In genomic region chr8:84208381-84209380, GRCm38 (mm10) we compare ENCODE assay signal across 8 mouse cellular contexts. TPM values are rescaled to one million over a fixed set of nuclear protein-coding genes. Genes with fewer than 3 reads are reported as not detected.
DNase-seq lines count a peak whose midpoint lies in the region; ATAC-seq and TF ChIP-seq lines count a peak whose summit lies in the region.

No protein-coding gene starts in this region.

- H3K4me1 ChIP-seq in lung, embryonic 14.5 days (ENCODE audit: insufficient read depth), result 0 out of 2 replicates have a peak, but pooled peaks cover 7% of the 10 kb centered on the region
- peaks cover 9% of the 10 kb centered on the region; the same call in 1 of the 2 replicates for H3K4me1 ChIP-seq in forebrain, embryonic 11.5 days (replicated peaks; ENCODE audit: control insufficient read depth, insufficient read depth, low read length)
- peaks cover 27% of the 10 kb centered on the region for H3K4me1 ChIP-seq in olfactory bulb, adult 2 months (ENCODE audit: control insufficient read depth, insufficient read depth, low read length)

- no peak for TF ChIP-seq CTCF in lung, embryonic 14.5 days (IDR thresholded peaks at IDR 0.05; ENCODE audit: low read depth)
- TF ChIP-seq CTCF in olfactory bulb, adult 2 months (IDR thresholded peaks at IDR 0.05; ENCODE audit: insufficient read depth, low read depth, low read length), result no peak

- ATAC-seq in lung, embryonic 14.5 days (ENCODE audit: insufficient read depth), result no peak
- no peak for ATAC-seq in forebrain, embryonic 11.5 days (replicated peaks; ENCODE audit: low FRiP score)
- no peak for ATAC-seq in frontal cortex, adult (ENCODE audit: low TSS enrichment)
- no peak for ATAC-seq in cerebellum, adult (ENCODE audit: insufficient number of reproducible peaks, low FRiP score, low TSS enrichment)

- 68% methylated on average over 17 of the region's 17 CpGs for WGBS in lung, embryonic 14.5 days
- WGBS in forebrain, embryonic 11.5 days, result 38% methylated on average over 17 of the region's 17 CpGs
- WGBS in olfactory bulb, adult 2 months, result 35% methylated on average over 17 of the region's 17 CpGs

- H3K27ac ChIP-seq in lung, embryonic 14.5 days (ENCODE audit: low read depth), result peak overlapping the region; percentile 73; the same call in 1 of the 2 replicates
- H3K27ac ChIP-seq in forebrain, embryonic 11.5 days (ENCODE audit: low read depth, low read length), result no peak overlapping the region
- H3K27ac ChIP-seq in olfactory bulb, adult 2 months (ENCODE audit: insufficient read depth, low read depth, low read length), result peak overlapping the region; percentile 2; the same call in 1 of the 2 replicates

- H3K4me3 ChIP-seq in lung, embryonic 14.5 days (ENCODE audit: low read depth, low read length), result no peak overlapping the region
- no peak overlapping the region for H3K4me3 ChIP-seq in forebrain, embryonic 11.5 days (ENCODE audit: low read depth, low read length)
- H3K4me3 ChIP-seq in olfactory bulb, adult 2 months (ENCODE audit: insufficient read depth, low read depth, low read length), result no peak overlapping the region

- H3K27me3 ChIP-seq in lung, embryonic 14.5 days (ENCODE audit: insufficient read depth, low read length), result no peaks in the 10 kb centered on the region
- no peaks in the 10 kb centered on the region for H3K27me3 ChIP-seq in forebrain, embryonic 11.5 days (ENCODE audit: control insufficient read depth, insufficient read depth, low read length)

- H3K36me3 ChIP-seq in lung, embryonic 14.5 days (ENCODE audit: insufficient read depth), result peaks cover 74% of the 10 kb centered on the region
- peaks cover 4% of the 10 kb centered on the region; the same call in 1 of the 2 replicates for H3K36me3 ChIP-seq in forebrain, embryonic 11.5 days (ENCODE audit: control insufficient read depth, insufficient read depth, low read length)

- no peak for DNase-seq in lung, embryonic 14.5 days
- no peak for DNase-seq in lung, postnatal 14 days
- DNase-seq in forebrain, embryonic 11.5 days (ENCODE audit: low spot score), result no peak
- DNase-seq in kidney, postnatal 14 days, result peak; percentile 71
- no peak for DNase-seq in layer of hippocampus, adult 9-11 months

- TF ChIP-seq POLR2A in olfactory bulb, adult 2 months (IDR thresholded peaks at IDR 0.05; ENCODE audit: insufficient read depth, low read depth, low read length), result no peak

- no peak overlapping the region for H3K9ac ChIP-seq in lung, embryonic 14.5 days
- 0 out of 2 replicates have a peak overlapping the region, but pooled peaks have one; percentile 23 for H3K9ac ChIP-seq in forebrain, embryonic 11.5 days (ENCODE audit: low read length)

- no peak overlapping the region for H3K4me2 ChIP-seq in lung, embryonic 14.5 days
- H3K4me2 ChIP-seq in forebrain, embryonic 11.5 days (ENCODE audit: low read depth, low read length, severe bottlenecking), result no peak overlapping the region

- H3K9me3 ChIP-seq in lung, embryonic 14.5 days (ENCODE audit: low read depth, low read length), result no peaks in the 10 kb centered on the region
- no peaks in the 10 kb centered on the region for H3K9me3 ChIP-seq in forebrain, embryonic 11.5 days (ENCODE audit: control insufficient read depth, low read length)

RNA-seq across cellular contexts. Expression of gene Nanos3, which starts 23.7 kb away (rescaled TPM):
- 2.8 and 4.2 TPM in 2 replicates for polyA plus RNA-seq in lung, embryonic 14.5 days (2014; fragmentation: Nextera tagmentation; extraction: Ambion mirVana)
- 2.9 and 5.0 TPM in 2 replicates for polyA plus RNA-seq in forebrain, embryonic 11.5 days (2014; fragmentation: Nextera tagmentation; extraction: Ambion mirVana)
- not detected in 2 replicates for polyA plus RNA-seq in olfactory bulb, adult 2 months (2012; ENCODE audit: insufficient read depth, insufficient read length, low replicate concordance, missing spikeins)

RNA-seq across cellular contexts. Expression of gene Zswim4, which starts 28.2 kb away (rescaled TPM):
- 13.9 and 14.4 TPM in 2 replicates for polyA plus RNA-seq in lung, embryonic 14.5 days (2014; fragmentation: Nextera tagmentation; extraction: Ambion mirVana)
- polyA plus RNA-seq in forebrain, embryonic 11.5 days (2014; fragmentation: Nextera tagmentation; extraction: Ambion mirVana), result 34.7 and 37.1 TPM in 2 replicates
- polyA plus RNA-seq in olfactory bulb, adult 2 months (2012; ENCODE audit: insufficient read depth, insufficient read length, low replicate concordance, missing spikeins), result 65.7 TPM in 1 of 2 replicates, not detected in the other

RNA-seq across cellular contexts. Expression of gene D8Ertd738e, which starts 40.8 kb away (rescaled TPM):
- polyA plus RNA-seq in lung, embryonic 14.5 days (2014; fragmentation: Nextera tagmentation; extraction: Ambion mirVana), result 377 and 384 TPM in 2 replicates
- polyA plus RNA-seq in forebrain, embryonic 11.5 days (2014; fragmentation: Nextera tagmentation; extraction: Ambion mirVana), result 277 and 303 TPM in 2 replicates
- not detected in 2 replicates for polyA plus RNA-seq in olfactory bulb, adult 2 months (2012; ENCODE audit: insufficient read depth, insufficient read length, low replicate concordance, missing spikeins)

RNA-seq across cellular contexts. Expression of gene Mri1, which starts 48.4 kb away (rescaled TPM):
- polyA plus RNA-seq in lung, embryonic 14.5 days (2014; fragmentation: Nextera tagmentation; extraction: Ambion mirVana), result 67.4 and 72.8 TPM in 2 replicates
- 52.0 and 59.6 TPM in 2 replicates for polyA plus RNA-seq in forebrain, embryonic 11.5 days (2014; fragmentation: Nextera tagmentation; extraction: Ambion mirVana)
- not detected in 2 replicates for polyA plus RNA-seq in olfactory bulb, adult 2 months (2012; ENCODE audit: insufficient read depth, insufficient read length, low replicate concordance, missing spikeins)

Comparison
In these comparisons a context has a peak if more than half of its experiments do, and no peak if none do; other contexts are left out.
1. RNA of gene D8Ertd738e, which starts 40.8 kb away (polyA plus RNA-seq): 377 to 384 TPM in lung, embryonic 14.5 days and 277 to 303 TPM in forebrain, embryonic 11.5 days; not detected in olfactory bulb, adult 2 months; every median in the first group is over 100 times any median in the second.